Mouse (Mus musculus) cerebellum, adult 2 months (tissue): ENCODE measurements at regions not wholly inside any gene's neighbourhood (a gene's known extent, or its start where the extent isn't known, plus 50 kb on each side); places are given as distances from the start of the nearest gene placed in this dataset.

ENCODE experiments used
- CTCF ChIP-seq: fragments of 200-500 bp; IDR thresholded peaks from 2 replicates; pipeline ENCODE4 v1.5.1; 2011; ENCODE audit warnings: low read depth, mild to moderate bottlenecking, control low read depth, low read length, moderate library complexity, borderline replicate concordance; ENCODE audit not compliant: insufficient read depth
- POLR2A ChIP-seq: fragments of 200-500 bp; IDR thresholded peaks from 2 replicates; pipeline ENCODE4 v1.6.1; 2011; ENCODE audit warnings: low read length, control low read depth, borderline replicate concordance; ENCODE audit not compliant: insufficient read depth

DNA sequence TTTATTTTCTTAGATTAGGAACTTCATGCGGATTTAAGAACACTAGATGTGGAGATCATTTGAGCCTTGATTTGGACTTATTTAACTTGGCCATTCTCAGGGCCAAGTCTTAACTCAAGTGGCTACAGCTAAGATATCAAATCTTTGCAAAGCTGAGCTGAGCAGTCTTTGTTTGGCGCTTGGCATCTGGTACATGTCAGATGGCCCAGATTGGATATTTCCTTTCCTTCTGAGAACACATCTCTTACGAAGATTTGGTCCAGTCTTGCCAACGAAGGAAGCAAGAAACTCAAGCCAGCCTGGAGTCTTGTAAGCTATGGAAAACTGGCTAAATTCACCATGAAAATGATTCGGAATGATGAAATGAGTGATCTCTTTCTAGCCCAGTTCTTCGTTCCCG lies 59.1 kb upstream of the Cdc42ep3 start:
- no peak for TF ChIP-seq POLR2A
- TF ChIP-seq CTCF, result no peak
